7 mouse cellular contexts compared by ENCODE assay signal in the genomic region with DNA sequence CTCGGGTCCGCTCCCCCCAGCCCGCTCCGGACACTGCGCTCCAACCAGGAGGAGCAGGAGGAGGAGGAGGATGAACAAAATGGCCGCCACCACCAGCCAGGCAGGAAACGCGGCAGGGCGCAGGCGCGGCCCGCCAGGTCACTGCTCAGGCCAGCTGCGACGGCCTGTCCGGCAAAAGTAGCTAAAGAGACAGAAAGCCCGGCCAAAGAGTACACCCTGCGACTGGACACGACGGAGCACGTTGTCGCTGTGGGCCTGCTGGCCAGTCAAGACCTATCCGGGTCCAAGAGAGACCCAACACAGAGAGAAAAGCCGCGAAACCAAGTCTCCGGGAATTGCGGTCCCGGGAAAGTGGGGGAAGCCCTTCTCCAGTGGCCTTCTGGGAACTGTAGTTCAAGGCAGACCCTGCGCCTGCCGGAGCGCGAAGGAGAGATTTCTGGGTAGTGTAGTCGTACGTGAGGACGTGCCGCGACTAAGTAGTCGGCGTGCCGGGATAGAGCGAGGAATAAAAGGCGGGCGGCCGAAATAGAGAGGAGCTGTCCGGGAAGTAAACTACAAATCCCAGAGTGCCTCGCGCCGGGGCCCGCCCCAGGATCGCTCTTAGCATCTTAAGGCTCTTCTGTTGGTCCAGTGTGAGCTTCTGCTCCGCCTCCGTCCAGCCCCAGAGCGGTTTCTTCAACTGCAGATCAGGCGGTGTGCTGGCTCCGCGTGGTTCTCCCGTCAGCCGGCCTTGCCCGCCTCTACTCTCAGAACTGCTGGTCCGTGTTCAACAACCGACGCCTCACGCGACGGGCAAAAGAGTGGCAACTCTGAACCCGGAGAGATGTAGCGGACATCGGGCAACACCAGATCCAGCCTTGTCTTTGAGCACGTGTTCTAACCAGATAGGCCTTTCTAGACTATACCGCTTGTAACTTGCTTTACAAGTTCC. TPM values are rescaled to one million over a fixed set of nuclear protein-coding genes. Genes with fewer than 3 reads are reported as not detected.
DNase-seq lines count a peak whose midpoint lies in the region; ATAC-seq and TF ChIP-seq lines count a peak whose summit lies in the region.

Gene Tial1, minus strand, starts transcription at position 433 of the 931 bp plus-strand sequence.

- under 1% methylated on average over 69 of the region's 69 CpGs for WGBS in embryonic facial prominence, embryonic 10.5 days
- under 1% methylated on average over 69 of the region's 69 CpGs for WGBS in intestine, postnatal 0 days
- WGBS in midbrain, embryonic 12.5 days = under 1% methylated on average over 69 of the region's 69 CpGs
- WGBS in small intestine, adult 2 months = under 1% methylated on average over 69 of the region's 69 CpGs

- intact Hi-C loops in left cerebral cortex, postnatal 4 days (cut with DNase I) = no loop called here

- no peaks in the 10 kb centered on the region for H3K9me3 ChIP-seq in embryonic facial prominence, embryonic 10.5 days
- no peaks in the 10 kb centered on the region for H3K9me3 ChIP-seq in intestine, postnatal 0 days (ENCODE audit: control insufficient read depth)
- no peaks in the 10 kb centered on the region for H3K9me3 ChIP-seq in midbrain, embryonic 12.5 days

- peaks cover 27% of the 10 kb centered on the region for H3K4me1 ChIP-seq in embryonic facial prominence, embryonic 10.5 days
- peaks cover 5% of the 10 kb centered on the region for H3K4me1 ChIP-seq in intestine, postnatal 0 days (replicated peaks; ENCODE audit: control insufficient read depth, insufficient read depth, low read length)
- peaks cover 22% of the 10 kb centered on the region for H3K4me1 ChIP-seq in midbrain, embryonic 12.5 days
- H3K4me1 ChIP-seq in small intestine, adult 2 months (ENCODE audit: control insufficient read depth, insufficient read depth, insufficient read length, low read length) = peaks cover 3% of the 10 kb centered on the region; the same call in 1 of the 2 replicates

- H3K36me3 ChIP-seq in embryonic facial prominence, embryonic 10.5 days (replicated peaks) = no peaks in the 10 kb centered on the region
- no peaks in the 10 kb centered on the region for H3K36me3 ChIP-seq in intestine, postnatal 0 days (ENCODE audit: control insufficient read depth, insufficient read depth)
- H3K36me3 ChIP-seq in midbrain, embryonic 12.5 days = no peaks in the 10 kb centered on the region
- no peaks in the 10 kb centered on the region for H3K36me3 ChIP-seq in small intestine, adult 2 months (ENCODE audit: control insufficient read depth, insufficient read depth, low read length)

- peak; percentile 98 for DNase-seq in adrenal gland, postnatal 10 days
- DNase-seq in embryonic facial prominence, embryonic 10.5 days (ENCODE audit: low spot score) = peak; percentile 98
- DNase-seq in gonadal fat pad, adult 2 months (ENCODE audit: low read depth) = peak; percentile 81
- DNase-seq in left cerebral cortex, postnatal 4 days = peak; percentile 98

- H3K9ac ChIP-seq in intestine, postnatal 0 days (ENCODE audit: low read depth, low read length) = peak within 1 kb of the TSS; percentile 65
- peak within 1 kb of the TSS; percentile 93 for H3K9ac ChIP-seq in midbrain, embryonic 12.5 days (replicated peaks)

- peak; percentile 99 for ATAC-seq in intestine, postnatal 0 days
- ATAC-seq in midbrain, embryonic 12.5 days (ENCODE audit: low FRiP score, low read depth) = peak; percentile 98

- no peak for TF ChIP-seq CTCF in intestine, postnatal 0 days (IDR thresholded peaks at IDR 0.05; ENCODE audit: low read depth)
- no peak for TF ChIP-seq CTCF in small intestine, adult 2 months (IDR thresholded peaks at IDR 0.05; ENCODE audit: extremely low read depth, insufficient read length, insufficient replicate concordance, low read depth, low read length)

- H3K27ac ChIP-seq in embryonic facial prominence, embryonic 10.5 days (replicated peaks) = peak within 1 kb of the TSS; percentile 97
- H3K27ac ChIP-seq in intestine, postnatal 0 days (ENCODE audit: low read depth, low read length) = peak within 1 kb of the TSS; percentile 91
- peak within 1 kb of the TSS; percentile 92 for H3K27ac ChIP-seq in midbrain, embryonic 12.5 days (replicated peaks)
- H3K27ac ChIP-seq in small intestine, adult 2 months (ENCODE audit: insufficient read depth, low read depth, low read length) = peak within 1 kb of the TSS; percentile 93

- TF ChIP-seq POLR2A in small intestine, adult 2 months (IDR thresholded peaks at IDR 0.05; ENCODE audit: low read depth, low read length) = peak; percentile 89

- H3K4me2 ChIP-seq in intestine, postnatal 0 days (replicated peaks; ENCODE audit: low read depth) = peak within 1 kb of the TSS; percentile 97
- H3K4me2 ChIP-seq in midbrain, embryonic 12.5 days (replicated peaks) = peak within 1 kb of the TSS; percentile 86

- H3K4me3 ChIP-seq in embryonic facial prominence, embryonic 10.5 days = peak within 1 kb of the TSS; percentile 95
- H3K4me3 ChIP-seq in intestine, postnatal 0 days (ENCODE audit: low read depth, low read length) = peak within 1 kb of the TSS; percentile 74
- peak within 1 kb of the TSS; percentile 91 for H3K4me3 ChIP-seq in midbrain, embryonic 12.5 days
- H3K4me3 ChIP-seq in small intestine, adult 2 months (ENCODE audit: low read depth, low read length) = peak within 1 kb of the TSS; percentile 80

- H3K27me3 ChIP-seq in embryonic facial prominence, embryonic 10.5 days (replicated peaks; ENCODE audit: low read depth, poor library complexity, severe bottlenecking) = no peaks in the 10 kb centered on the region
- no peaks in the 10 kb centered on the region for H3K27me3 ChIP-seq in intestine, postnatal 0 days (replicated peaks; ENCODE audit: control insufficient read depth, insufficient read depth, low read length)
- no peaks in the 10 kb centered on the region for H3K27me3 ChIP-seq in midbrain, embryonic 12.5 days
- H3K27me3 ChIP-seq in small intestine, adult 2 months (ENCODE audit: control insufficient read depth, insufficient read depth, low read length) = no peaks in the 10 kb centered on the region

RNA-seq across cellular contexts. Expression of gene Tial1, which starts in this region (rescaled TPM):
- 10 to 100 TPM; 77.5 to 92.0 TPM for total RNA-seq in adrenal gland, postnatal 10 days (2021)
- 25.3 and 27.0 TPM in 2 replicates for polyA plus RNA-seq in embryonic facial prominence, embryonic 10.5 days (2016; fragmentation: Nextera tagmentation; extraction: Ambion mirVana)
- 23.6 and 23.7 TPM in 2 replicates for polyA plus RNA-seq in gonadal fat pad, adult 2 months (2012; rRNA removed)
- 17.3 and 18.9 TPM in 2 replicates for polyA plus RNA-seq in intestine, postnatal 0 days (2015; fragmentation: Nextera tagmentation; extraction: Ambion mirVana)
- total RNA-seq in left cerebral cortex, postnatal 4 days (2021) = 100 to 1,000 TPM; 112 to 115 TPM
- polyA plus RNA-seq in midbrain, embryonic 12.5 days (2016; fragmentation: Nextera tagmentation; extraction: Ambion mirVana) = 39.4 and 41.3 TPM in 2 replicates
- 9.5 and 11.6 TPM in 2 replicates for polyA plus RNA-seq in small intestine, adult 2 months (2012; rRNA removed)

Comparison
In these comparisons a context has a peak if more than half of its experiments do, and no peak if none do; other contexts are left out.
1. Peak in every context shown above with its lines: DNase-seq, ATAC-seq, H3K4me3 ChIP-seq and H3K27ac ChIP-seq.